Mouse (Mus musculus): Measurements from ENCODE around the gene Speer4a.
"Not testable (repeated sequence)": the region's sequence is repeated elsewhere in the genome, so short reads cannot be mapped to it uniquely, and the experiment has no call there.

- not testable (repeated sequence) for TF ChIP-seq CTCF (IDR thresholded peaks at IDR 0.05; ENCODE audit: low read depth); EP300 (optimal IDR thresholded peaks at IDR 0.05)
Observed at GRCm38 (mm10) chr5:26007697-26008096, 31.7 kb downstream of the Speer4a start.

All from stomach, postnatal 0 days (tissue).